Mouse (Mus musculus) MEL (cell line): ENCODE results near the gene Pkn3. TPM values are rescaled to one million over a fixed set of nuclear protein-coding genes. Genes with fewer than 3 reads are reported as not detected.

Source experiments
- DNase-seq: peaks from one replicate; pipeline ENCODE4 v3.0.0; 2011; ENCODE audit warnings: low read depth, low spot score
- H3K27ac ChIP-seq: 2 replicates; pipeline ENCODE4 v1.5.1; 2012; ENCODE audit warnings: low read depth, mild to moderate bottlenecking, control low read depth, low read length, moderate library complexity; ENCODE audit not compliant: control insufficient read depth
- H3K27me3 ChIP-seq, 2 experiments: fragments of 150-350 bp in 1 of 2; sonication (generic) in 1 of 2; 2 replicates each; pipeline ENCODE4 v1.6.1; 2012; ENCODE audit warnings: low read length in 2 of 2, mild to moderate bottlenecking in 2 of 2, improper control_type of control experiment in 1 of 2, moderate library complexity in 1 of 2; ENCODE audit not compliant: insufficient read depth in 2 of 2, control insufficient read depth in 1 of 2
- H3K36me3 ChIP-seq, 2 experiments: 2 replicates each; pipeline ENCODE4 v1.6.1; 2012 to 2014; ENCODE audit warnings: low read length in 2 of 2, improper control_type of control experiment in 1 of 2, inconsistent platforms in 1 of 2, mild to moderate bottlenecking in 1 of 2; ENCODE audit not compliant: insufficient read depth in 2 of 2, control insufficient read depth in 1 of 2
- H3K4me1 ChIP-seq, 2 experiments: fragments of 150-350 bp in 1 of 2; sonication (generic) in 1 of 2; 2 replicates each; pipeline ENCODE4 v1.6.1; 2012; ENCODE audit warnings: low read length in 2 of 2, improper control_type of control experiment in 1 of 2, mild to moderate bottlenecking in 1 of 2; ENCODE audit not compliant: insufficient read depth in 2 of 2, control insufficient read depth in 1 of 2
- H3K4me3 ChIP-seq, 2 experiments: fragments of 150-350 bp in 1 of 2; sonication (generic) in 1 of 2; 2 replicates each; pipeline ENCODE4 v1.5.1; 2012; ENCODE audit warnings: low read depth in 2 of 2, low read length in 2 of 2, mild to moderate bottlenecking in 2 of 2, moderate library complexity in 2 of 2, control low read depth in 1 of 2, improper control_type of control experiment in 1 of 2; ENCODE audit not compliant: control insufficient read depth in 1 of 2, insufficient read depth in 1 of 2
- H3K79me2 ChIP-seq: 2 replicates; pipeline ENCODE4 v1.6.1; 2012; ENCODE audit warnings: mild to moderate bottlenecking, low read length, moderate library complexity; ENCODE audit not compliant: control insufficient read depth, poor library complexity, insufficient read depth
- H3K9ac ChIP-seq: 2 replicates; pipeline ENCODE4 v1.6.1; 2012; ENCODE audit warnings: low read depth, mild to moderate bottlenecking, control low read depth, low read length, moderate library complexity; ENCODE audit not compliant: control insufficient read depth, poor library complexity, severe bottlenecking
- H3K9me3 ChIP-seq: fragments of 150-350 bp; sonication (generic); replicated peaks from 2 replicates; pipeline ENCODE4 v1.6.1; 2012; ENCODE audit warnings: mild to moderate bottlenecking, low read length, improper control_type of control experiment, moderate library complexity; ENCODE audit not compliant: insufficient read depth
- BHLHE40 ChIP-seq: IDR thresholded peaks from 2 replicates; pipeline ENCODE4 v1.6.1; 2012; ENCODE audit warnings: low read depth, mild to moderate bottlenecking, inconsistent platforms, low read length, improper control_type of control experiment, borderline replicate concordance
- CHD1 ChIP-seq: IDR thresholded peaks from 2 replicates; pipeline ENCODE4 v1.6.1; 2012; ENCODE audit warnings: low read depth, mild to moderate bottlenecking, inconsistent platforms, low read length, improper control_type of control experiment
- E2F4 ChIP-seq: IDR thresholded peaks from 2 replicates; pipeline ENCODE4 v1.6.1; 2011; ENCODE audit warnings: low read depth, low read length, improper control_type of control experiment, borderline replicate concordance
- ELF1 ChIP-seq: IDR thresholded peaks from 2 replicates; pipeline ENCODE4 v1.6.1; 2014; ENCODE audit warnings: low read depth, mild to moderate bottlenecking, inconsistent platforms, low read length, improper control_type of control experiment, moderate library complexity
- EP300 ChIP-seq, 2 experiments: IDR thresholded peaks; 2 replicates each; pipeline ENCODE4 v1.6.1; 2011; ENCODE audit warnings: improper control_type of control experiment in 2 of 2, low read length in 2 of 2, low read depth in 1 of 2, mild to moderate bottlenecking in 1 of 2
- ETS1 ChIP-seq: IDR thresholded peaks from 2 replicates; pipeline ENCODE4 v1.6.1; 2012; ENCODE audit warnings: low read depth, mild to moderate bottlenecking, inconsistent platforms, low read length, improper control_type of control experiment, moderate library complexity
- HCFC1 ChIP-seq: IDR thresholded peaks from 2 replicates; pipeline ENCODE4 v1.6.1; 2012; ENCODE audit warnings: low read depth, mild to moderate bottlenecking, inconsistent platforms, low read length, improper control_type of control experiment, moderate library complexity
- JUND ChIP-seq: IDR thresholded peaks from 2 replicates; pipeline ENCODE4 v1.6.1; 2011; ENCODE audit warnings: low read depth, mild to moderate bottlenecking, improper control_type of control experiment, low read length
- KAT2A ChIP-seq: conservative IDR thresholded peaks from 2 replicates; pipeline ENCODE4 v1.6.1; 2012; ENCODE audit warnings: low read depth, low read length, improper control_type of control experiment, inconsistent platforms
- MAFK ChIP-seq: IDR thresholded peaks from 2 replicates; pipeline ENCODE4 v1.6.1; 2011; ENCODE audit warnings: low read depth, mild to moderate bottlenecking, low read length, improper control_type of control experiment, borderline replicate concordance
- MAX ChIP-seq: IDR thresholded peaks from 2 replicates; pipeline ENCODE4 v1.6.1; 2011; ENCODE audit warnings: low read length, improper control_type of control experiment
- MEF2A ChIP-seq: IDR thresholded peaks from 2 replicates; pipeline ENCODE4 v1.6.1; 2014; ENCODE audit warnings: low read depth, mild to moderate bottlenecking, inconsistent platforms, low read length, improper control_type of control experiment; ENCODE audit not compliant: poor library complexity, insufficient replicate concordance, severe bottlenecking; ENCODE audit errors: extremely low read depth
- MXI1 ChIP-seq: IDR thresholded peaks from 2 replicates; pipeline ENCODE4 v1.6.1; 2011; ENCODE audit warnings: mild to moderate bottlenecking, low read depth, low read length, improper control_type of control experiment
- MYB ChIP-seq: IDR thresholded peaks from 2 replicates; pipeline ENCODE4 v1.6.1; 2011; ENCODE audit warnings: mild to moderate bottlenecking, low read depth, low read length, improper control_type of control experiment
- NRF1 ChIP-seq: IDR thresholded peaks from 2 replicates; pipeline ENCODE4 v1.6.1; 2014; ENCODE audit warnings: low read depth, mild to moderate bottlenecking, inconsistent platforms, low read length, improper control_type of control experiment, moderate library complexity; ENCODE audit not compliant: poor library complexity, insufficient read depth, severe bottlenecking
- POLR2A ChIP-seq, 2 experiments: IDR thresholded peaks; 2 replicates each; pipeline ENCODE4 v1.6.1; 2011 to 2012; ENCODE audit warnings: low read length in 2 of 2, mild to moderate bottlenecking in 2 of 2, control low read depth in 1 of 2, improper control_type of control experiment in 1 of 2, low read depth in 1 of 2, moderate library complexity in 1 of 2; ENCODE audit not compliant: control insufficient read depth in 1 of 2, insufficient read depth in 1 of 2, poor library complexity in 1 of 2
- POLR2AphosphoS5 ChIP-seq: IDR thresholded peaks from 2 replicates; pipeline ENCODE4 v1.6.1; 2012; ENCODE audit warnings: low read depth, borderline replicate concordance, mild to moderate bottlenecking, inconsistent platforms, low read length, moderate library complexity, mixed read lengths
- RAD21 ChIP-seq: IDR thresholded peaks from 2 replicates; pipeline ENCODE4 v1.6.1; 2011; ENCODE audit warnings: mild to moderate bottlenecking, low read depth, low read length, improper control_type of control experiment
- SMC3 ChIP-seq: IDR thresholded peaks from 2 replicates; pipeline ENCODE4 v1.6.1; 2011; ENCODE audit warnings: low read depth, low read length, improper control_type of control experiment
- TAL1 ChIP-seq: IDR thresholded peaks from 2 replicates; pipeline ENCODE4 v1.6.1; 2012; ENCODE audit warnings: mild to moderate bottlenecking, inconsistent platforms, low read length, moderate library complexity, mixed read lengths
- TBP ChIP-seq: IDR thresholded peaks from 2 replicates; pipeline ENCODE4 v1.8.0; 2011; ENCODE audit warnings: low read depth, low read length, improper control_type of control experiment
- TCF12 ChIP-seq: IDR thresholded peaks from 2 replicates; pipeline ENCODE4 v1.6.1; 2014; ENCODE audit warnings: low read depth, mild to moderate bottlenecking, inconsistent platforms, low read length, improper control_type of control experiment, moderate library complexity
- UBTF ChIP-seq: IDR thresholded peaks from 2 replicates; pipeline ENCODE4 v1.6.1; 2012; ENCODE audit warnings: low read depth, mild to moderate bottlenecking, inconsistent platforms, low read length, improper control_type of control experiment, moderate library complexity, borderline replicate concordance; ENCODE audit not compliant: insufficient read depth
- USF1 ChIP-seq: IDR thresholded peaks from 2 replicates; pipeline ENCODE4 v1.6.1; 2014; ENCODE audit warnings: low read depth, mild to moderate bottlenecking, inconsistent platforms, low read length, improper control_type of control experiment, moderate library complexity
- USF2 ChIP-seq, 2 experiments: IDR thresholded peaks; 2 replicates each; pipeline ENCODE4 v1.6.1; 2011 to 2012; ENCODE audit warnings: improper control_type of control experiment in 2 of 2, low read length in 2 of 2, borderline replicate concordance in 1 of 2, inconsistent platforms in 1 of 2, low read depth in 1 of 2, mild to moderate bottlenecking in 1 of 2; ENCODE audit not compliant: insufficient read depth in 1 of 2
- ZC3H11A ChIP-seq: IDR thresholded peaks from 2 replicates; pipeline ENCODE4 v1.6.1; 2012; ENCODE audit warnings: low read depth, mild to moderate bottlenecking, inconsistent platforms, low read length, improper control_type of control experiment
- ZKSCAN1 ChIP-seq: IDR thresholded peaks from 2 replicates; pipeline ENCODE4 v1.6.1; 2012; ENCODE audit warnings: low read depth, mild to moderate bottlenecking, inconsistent platforms, low read length, improper control_type of control experiment, moderate library complexity
- polyA plus RNA-seq, 2 experiments: library from polyadenylated mRNA; stranded (reverse) in 1 of 2; unstranded in 1 of 2; fragments of >175 nt in 1 of 2; fragments of >200 nt in 1 of 2; gene quantifications; 2 replicates each; pipeline versions ENCODE4 v1.2.1 to v1.2.4; 2012; ENCODE audit warnings: low replicate concordance in 2 of 2, low read depth in 1 of 2; ENCODE audit not compliant: insufficient read length in 2 of 2, insufficient read depth in 1 of 2, missing spikeins in 1 of 2
- total RNA-seq: library from RNA; depleted of rRNA; stranded (reverse); fragments of 300-350 nt; gene quantifications from 2 replicates; pipeline ENCODE4 v1.2.3, GENCODE M21; 2012

Gene Pkn3
- total and polyA plus RNA-seq, 3 experiments, result 2.0 to 5.8 TPM; not detected in 1

DNA sequence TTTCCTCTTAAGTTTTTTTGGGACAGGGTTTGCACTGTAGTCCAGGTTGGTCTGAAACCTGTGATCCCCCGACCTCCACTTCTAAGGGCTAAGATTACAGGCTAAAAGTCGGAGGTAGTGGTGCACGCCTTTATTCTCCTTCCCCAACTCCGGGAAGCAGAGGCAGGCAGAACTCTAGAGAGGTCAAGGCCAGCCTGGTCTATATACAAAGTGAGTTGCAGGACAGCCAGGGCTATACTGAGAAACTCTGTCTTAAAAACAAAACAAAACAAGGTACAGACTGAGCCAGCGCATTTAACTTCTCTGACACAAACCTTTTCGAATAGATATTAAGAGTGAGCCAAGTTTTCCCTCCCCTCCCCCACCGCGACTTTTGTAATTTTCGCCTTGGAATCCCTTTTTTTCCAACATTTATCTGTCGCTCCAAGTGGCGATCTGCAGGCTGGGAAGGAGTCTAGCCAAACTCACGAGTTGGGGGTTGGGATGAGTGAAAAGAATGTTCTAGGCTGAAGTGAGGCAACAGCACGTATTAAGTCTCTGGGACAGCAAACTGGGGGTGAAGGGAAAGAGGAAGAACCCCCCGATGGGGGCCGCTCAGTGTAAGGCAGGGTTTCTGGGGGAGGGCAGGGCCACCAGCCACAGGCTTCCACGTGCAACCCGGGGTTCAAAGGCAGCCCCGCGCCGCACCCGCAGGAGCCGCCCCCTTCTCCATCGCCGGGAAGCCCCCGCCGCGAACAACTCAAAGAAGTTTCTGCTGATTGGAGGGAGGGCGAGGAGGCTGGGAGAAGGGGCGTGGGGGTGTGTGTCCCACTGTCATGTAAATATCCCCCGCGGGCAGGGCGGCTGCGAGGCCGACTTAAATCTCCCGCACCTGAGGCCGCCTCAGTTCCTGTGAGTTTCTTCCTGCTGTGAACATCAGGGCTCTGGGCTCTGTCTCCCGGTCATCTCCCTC lies 16.0 kb upstream of the Pkn3 start (continued):
- TF ChIP-seq CHD1 (0 out of 2 replicates have a peak, but pooled peaks have one; percentile 69), JUND (no peak), HCFC1 (no peak; the same call in none of the 2 replicates), UBTF (no peak), MEF2A (no peak), POLR2A (IDR thresholded peaks at IDR 0.05; ENCODE audit: control insufficient read depth in 1 of 2, insufficient read depth in 1 of 2, low read depth in 1 of 2, low read length in 2 of 2, poor library complexity in 1 of 2) (peak in 1 of 2 experiments; percentile 54; a peak in 1 of 4 replicates), ZKSCAN1 (no peak), USF2 (IDR thresholded peaks at IDR 0.05; ENCODE audit: borderline replicate concordance in 1 of 2, insufficient read depth in 1 of 2, low read depth in 1 of 2, low read length in 2 of 2) (no peak), ETS1 (peak; percentile 21), MAX (peak; percentile 91), USF1 (peak; percentile 19; the same call in 1 of the 2 replicates), RAD21 (no peak), SMC3 (no peak), TBP (peak; percentile 67; the same call in 1 of the 2 replicates)

DNA sequence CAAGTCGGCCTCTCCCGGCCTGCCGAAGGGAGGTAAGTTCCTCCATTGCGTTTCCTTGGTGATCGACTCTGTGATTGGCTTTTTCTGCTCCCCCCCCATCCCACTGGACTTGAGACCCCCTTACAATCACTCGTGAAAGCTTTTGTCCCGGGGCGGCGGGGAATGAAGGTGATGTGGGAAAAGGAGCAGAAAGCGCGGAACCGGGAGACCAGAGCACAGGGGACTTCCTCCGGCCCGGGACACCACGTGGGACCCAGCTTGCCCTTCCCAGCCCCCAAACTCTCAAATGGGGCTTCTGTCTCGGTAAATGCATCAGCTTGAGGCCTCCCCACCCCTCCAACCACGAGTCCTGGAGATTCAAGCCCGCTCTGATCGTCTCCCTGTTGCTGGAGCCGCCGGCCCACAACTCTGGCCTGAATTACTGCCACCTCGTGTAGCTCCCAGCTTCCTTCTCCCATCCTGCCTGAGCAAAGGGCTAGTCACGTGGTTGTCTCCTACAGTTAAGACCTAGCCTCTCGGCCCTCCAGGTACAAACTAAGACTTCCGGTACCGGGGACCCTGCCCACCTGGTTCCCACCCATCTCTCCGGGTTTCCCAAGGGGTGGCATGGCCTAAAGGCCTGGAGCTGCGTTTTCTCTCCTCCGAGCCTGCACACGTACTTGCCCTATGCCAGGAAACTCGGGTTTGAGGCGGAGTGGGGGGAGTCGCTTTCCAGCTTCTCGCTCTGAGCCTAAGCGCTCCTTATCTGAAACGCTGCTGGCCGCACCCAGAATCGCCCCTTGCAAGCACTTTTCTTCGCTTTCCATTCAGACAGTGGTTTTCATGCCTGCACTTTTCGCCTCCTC lies 15.0 kb upstream of the Pkn3 start:
- H3K27me3 ChIP-seq, result no peaks in the 10 kb centered on the region
- peaks cover 3 to 9% of the 10 kb centered on the region in 2 experiments; a peak in 3 of 4 replicates for H3K4me1 ChIP-seq
- H3K36me3 ChIP-seq, result peaks cover 0 to 15% of the 10 kb centered on the region in 2 experiments; a peak in 3 of 4 replicates
- H3K27ac ChIP-seq, result peak overlapping the region; percentile 97
- DNase-seq, result peak; percentile 92
- H3K79me2 ChIP-seq, result peaks cover 56% of the 10 kb centered on the region
- no peaks in the 10 kb centered on the region for H3K9me3 ChIP-seq
- peak overlapping the region; percentile 99 for H3K9ac ChIP-seq
- H3K4me3 ChIP-seq, result peak overlapping the region; percentile 86 to 94
- TF ChIP-seq ZC3H11A (no peak; the same call in 1 of the 2 replicates), E2F4 (no peak), ZKSCAN1 (no peak), MXI1 (peak; percentile 97), CHD1 (no peak), TCF12 (peak; percentile 51), ETS1 (peak; percentile 48), EP300 (IDR thresholded peaks at IDR 0.05; ENCODE audit: low read depth in 1 of 2, low read length in 2 of 2) (peak; percentile 38 to 47), TAL1 (no peak), SMC3 (no peak), MAFK (no peak), ELF1 (peak; percentile 71), POLR2AphosphoS5 (peak; percentile 8; the same call in 1 of the 2 replicates), USF2 (IDR thresholded peaks at IDR 0.05; ENCODE audit: borderline replicate concordance in 1 of 2, insufficient read depth in 1 of 2, low read depth in 1 of 2, low read length in 2 of 2) (peak; percentile 19 to 54; a peak in 2 of 4 replicates), BHLHE40 (0 out of 2 replicates have a peak, but pooled peaks have one; percentile 7), MEF2A (no peak), MYB (0 out of 2 replicates have a peak, but pooled peaks have one; percentile 14), USF1 (peak; percentile 93), KAT2A (peak; percentile 50), NRF1 (no peak)
